Mouse (Mus musculus): ENCODE measurements around the gene Gm4952. TPM values are rescaled to one million over a fixed set of nuclear protein-coding genes. Genes with fewer than 3 reads are reported as not detected.

Gm4952 gene
- polyA plus RNA-seq (2015; fragmentation: Nextera tagmentation; extraction: Ambion mirVana), result 0.09 TPM in 1 of 2 replicates, not detected in the other

DNA sequence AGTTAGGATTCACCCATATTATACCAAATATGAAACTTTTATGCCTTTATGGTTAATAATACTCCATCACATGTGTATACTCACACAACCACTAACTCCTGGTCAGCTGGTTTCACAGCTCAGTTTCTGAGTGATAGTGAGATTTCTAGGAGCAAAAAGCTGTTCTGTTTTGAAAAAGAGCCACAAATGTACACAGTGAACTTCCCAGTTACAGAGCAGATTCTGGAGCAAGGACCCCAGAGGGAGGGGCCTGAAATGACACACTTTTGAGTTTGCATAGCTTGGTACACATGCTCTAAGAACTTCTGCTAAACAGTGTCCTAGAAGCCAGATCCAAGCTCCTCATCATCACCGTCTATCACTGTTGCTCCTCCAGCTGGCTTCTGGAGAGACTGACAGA, at the start of gene Gm4952:
Gene Gm4952, plus strand, starts transcription at position 301 of the 400 bp plus-strand sequence.
- no peak for ATAC-seq
- Histone ChIP-seq H3K36me3 (ENCODE audit: control insufficient read depth, insufficient read depth, low read length) (no peaks in the 10 kb centered on the region), H3K4me1 (ENCODE audit: control insufficient read depth, insufficient read depth, low read length) (peaks cover 13% of the 10 kb centered on the region), H3K9me3 (replicated peaks; ENCODE audit: control insufficient read depth, low read length, poor library complexity, severe bottlenecking) (no peaks in the 10 kb centered on the region), H3K4me3 (ENCODE audit: low read depth, low read length) (no peak within 1 kb of the TSS), H3K27ac (ENCODE audit: low read length) (no peak within 1 kb of the TSS), H3K9ac (ENCODE audit: low read depth, low read length) (no peak within 1 kb of the TSS), H3K27me3 (ENCODE audit: control insufficient read depth, insufficient read depth, low read depth, low read length) (no peaks in the 10 kb centered on the region), H3K4me2 (ENCODE audit: low read length) (no peak within 1 kb of the TSS)
- 84% methylated on average over 1 of the region's 1 CpGs for WGBS

DNA sequence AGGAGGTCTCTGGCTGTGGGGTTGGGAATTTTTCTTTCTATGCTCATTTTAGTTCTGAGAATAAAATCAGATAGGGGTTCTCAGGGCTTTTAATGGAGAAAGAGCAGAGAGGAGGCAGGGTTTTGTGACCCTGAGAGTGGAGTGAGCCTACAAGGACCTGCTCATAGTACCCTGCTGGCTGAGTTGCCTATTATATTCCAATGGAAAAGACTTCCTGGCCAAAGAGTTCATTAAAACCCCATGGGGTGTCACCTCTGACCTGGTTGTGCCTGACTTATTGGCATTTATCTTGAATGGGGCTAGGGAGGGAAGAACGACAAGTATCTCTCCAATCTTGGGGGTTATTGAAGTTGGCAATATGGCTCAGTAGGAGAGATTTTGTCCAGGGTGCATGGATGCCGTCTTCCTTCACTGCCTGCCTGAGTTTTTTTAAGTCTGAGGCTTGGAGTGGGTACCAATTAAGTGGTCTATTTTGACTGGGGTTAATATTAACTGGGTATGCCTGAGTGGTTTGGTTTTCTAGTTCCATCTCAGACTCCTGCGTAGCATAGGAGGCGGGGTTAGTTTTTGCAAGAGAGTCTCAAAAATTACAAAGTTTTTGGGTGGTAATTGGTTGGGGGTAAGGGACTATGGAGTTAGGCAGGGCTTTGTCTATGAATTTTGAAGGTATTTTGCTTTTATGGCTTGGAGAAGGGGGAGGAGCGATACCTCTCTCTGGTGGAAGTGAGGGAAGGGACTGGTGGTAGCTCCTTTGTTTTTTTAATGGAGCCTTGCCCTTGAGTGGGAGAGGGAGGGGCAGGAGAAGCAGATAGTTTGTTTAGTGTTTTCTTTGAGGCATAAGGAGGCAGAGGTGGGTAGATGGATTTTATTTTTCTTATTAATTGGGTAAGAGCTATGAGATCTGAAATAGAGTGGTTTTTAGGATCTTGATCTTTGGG, 49.5 kb upstream of the Gm4952 start:
- 76% methylated on average over 5 of the region's 5 CpGs for WGBS
- no peak for ATAC-seq
- H3K9ac ChIP-seq (ENCODE audit: low read depth, low read length), result no peak overlapping the region

DNA sequence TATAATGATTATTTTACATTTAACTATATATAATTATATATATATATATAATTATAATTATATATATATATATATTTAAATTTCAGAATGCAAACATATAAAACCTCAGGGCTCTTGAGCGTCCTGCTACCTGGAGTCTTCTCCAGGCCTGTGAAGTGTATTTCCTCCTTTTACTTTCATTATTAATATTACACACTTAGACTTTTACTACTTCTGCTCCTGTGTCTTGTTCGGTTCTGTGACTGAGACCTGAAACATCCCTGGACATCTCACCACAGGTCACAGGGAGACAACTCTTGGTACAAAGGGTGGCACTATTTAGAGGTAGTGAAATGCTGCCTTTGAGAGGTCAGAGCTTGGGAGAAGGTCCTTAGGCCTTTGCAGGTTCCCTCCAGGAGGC, 43.5 kb upstream of the Gm4952 start:
- no peak overlapping the region for H3K9ac ChIP-seq (ENCODE audit: low read depth, low read length)
- no peak overlapping the region for H3K27ac ChIP-seq (ENCODE audit: low read length)
- no peak for ATAC-seq
- no peaks in the 10 kb centered on the region for H3K36me3 ChIP-seq (ENCODE audit: control insufficient read depth, insufficient read depth, low read length)
- 93% methylated on average over 2 of the region's 2 CpGs for WGBS
- H3K4me1 ChIP-seq (ENCODE audit: control insufficient read depth, insufficient read depth, low read length), result no peaks in the 10 kb centered on the region
- H3K4me3 ChIP-seq (ENCODE audit: low read depth, low read length), result no peak overlapping the region
- no peaks in the 10 kb centered on the region for H3K27me3 ChIP-seq (ENCODE audit: control insufficient read depth, insufficient read depth, low read depth, low read length)
- no peaks in the 10 kb centered on the region for H3K9me3 ChIP-seq (replicated peaks; ENCODE audit: control insufficient read depth, low read length, poor library complexity, severe bottlenecking)
- no peak overlapping the region for H3K4me2 ChIP-seq (ENCODE audit: low read length)

More for the DNA sequence above, 49.5 kb upstream of the Gm4952 start:
- Histone ChIP-seq H3K27ac (ENCODE audit: low read length) (no peak overlapping the region), H3K4me3 (ENCODE audit: low read depth, low read length) (no peak overlapping the region), H3K4me2 (ENCODE audit: low read length) (no peak overlapping the region), H3K4me1 (ENCODE audit: control insufficient read depth, insufficient read depth, low read length) (no peaks in the 10 kb centered on the region), H3K9me3 (replicated peaks; ENCODE audit: control insufficient read depth, low read length, poor library complexity, severe bottlenecking) (no peaks in the 10 kb centered on the region), H3K36me3 (ENCODE audit: control insufficient read depth, insufficient read depth, low read length) (no peaks in the 10 kb centered on the region), H3K27me3 (ENCODE audit: control insufficient read depth, insufficient read depth, low read depth, low read length) (no peaks in the 10 kb centered on the region)

DNA sequence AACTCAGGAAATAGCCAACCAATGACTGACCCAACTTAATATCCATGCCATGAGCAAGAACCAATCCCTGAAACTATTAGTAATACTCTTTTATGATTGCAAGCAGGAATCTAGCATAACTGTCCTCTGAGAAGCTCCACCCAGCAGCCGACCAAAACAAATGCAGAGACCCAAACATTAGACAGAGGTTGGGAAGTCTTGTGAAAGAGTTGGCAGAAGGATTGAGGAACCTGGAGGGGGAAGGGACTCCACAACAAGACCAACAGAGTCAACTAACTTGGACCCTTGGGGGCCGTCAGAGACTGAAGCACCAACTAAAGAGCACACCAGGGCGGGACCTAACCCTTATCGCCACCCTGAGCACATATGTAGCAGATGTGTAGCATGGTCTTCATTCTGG, 41.6 kb upstream of the Gm4952 start:
- Histone ChIP-seq H3K27me3 (ENCODE audit: control insufficient read depth, insufficient read depth, low read depth, low read length) (no peaks in the 10 kb centered on the region), H3K36me3 (ENCODE audit: control insufficient read depth, insufficient read depth, low read length) (no peaks in the 10 kb centered on the region), H3K4me3 (ENCODE audit: low read depth, low read length) (no peak overlapping the region), H3K9ac (ENCODE audit: low read depth, low read length) (no peak overlapping the region), H3K9me3 (replicated peaks; ENCODE audit: control insufficient read depth, low read length, poor library complexity, severe bottlenecking) (no peaks in the 10 kb centered on the region), H3K4me1 (ENCODE audit: control insufficient read depth, insufficient read depth, low read length) (no peaks in the 10 kb centered on the region), H3K4me2 (ENCODE audit: low read length) (no peak overlapping the region), H3K27ac (ENCODE audit: low read length) (no peak overlapping the region)
- WGBS, result 94% methylated on average over 4 of the region's 4 CpGs
- no peak for ATAC-seq

DNA sequence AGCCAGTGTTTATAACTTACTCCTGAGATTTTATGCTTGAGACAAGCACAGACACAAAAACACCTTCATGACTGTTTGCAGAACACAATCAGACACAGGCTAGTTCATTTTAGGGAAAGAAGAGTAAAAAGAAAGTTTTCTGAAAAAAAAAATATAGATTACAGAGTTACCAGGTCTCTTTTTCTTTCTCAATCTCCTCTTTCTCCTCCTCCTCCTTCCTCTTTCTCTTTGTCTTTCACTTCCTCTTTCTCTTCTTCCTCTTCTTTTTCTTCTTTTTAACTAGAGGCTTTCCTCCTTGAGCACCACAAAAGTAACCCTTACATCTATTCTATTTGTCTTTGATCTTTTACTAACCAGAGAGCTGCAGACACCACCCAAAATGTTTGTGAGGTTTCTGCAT, 35.6 kb upstream of the Gm4952 start:
- H3K4me3 ChIP-seq (ENCODE audit: low read depth, low read length), result no peak overlapping the region
- no peak for ATAC-seq
- no peaks in the 10 kb centered on the region for H3K36me3 ChIP-seq (ENCODE audit: control insufficient read depth, insufficient read depth, low read length)
- no peak overlapping the region for H3K9ac ChIP-seq (ENCODE audit: low read depth, low read length)
- no peaks in the 10 kb centered on the region for H3K4me1 ChIP-seq (ENCODE audit: control insufficient read depth, insufficient read depth, low read length)
- H3K27ac ChIP-seq (ENCODE audit: low read length), result no peak overlapping the region
- no peaks in the 10 kb centered on the region for H3K27me3 ChIP-seq (ENCODE audit: control insufficient read depth, insufficient read depth, low read depth, low read length)
- no peak overlapping the region for H3K4me2 ChIP-seq (ENCODE audit: low read length)
- H3K9me3 ChIP-seq (replicated peaks; ENCODE audit: control insufficient read depth, low read length, poor library complexity, severe bottlenecking), result no peaks in the 10 kb centered on the region

DNA sequence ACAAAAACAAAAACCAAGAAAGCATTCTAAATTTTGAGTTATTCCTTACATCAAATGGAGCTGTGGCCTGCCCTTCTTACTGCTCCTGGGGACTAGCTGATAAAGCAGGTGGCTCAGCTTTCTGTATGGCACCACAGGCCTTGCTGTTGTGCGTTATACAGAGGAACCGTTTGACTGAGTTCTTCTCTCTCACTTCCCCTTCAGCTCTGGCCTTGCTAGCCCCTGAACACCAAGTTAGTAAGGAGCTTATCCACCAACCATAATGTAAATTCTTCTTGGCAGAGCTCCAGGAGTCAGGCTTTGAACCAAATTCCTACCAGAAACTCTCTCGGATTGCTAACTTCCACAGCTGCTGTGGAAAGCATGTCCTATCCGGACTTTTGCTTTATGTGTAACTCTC, 32.8 kb upstream of the Gm4952 start:
- no peak overlapping the region for H3K27ac ChIP-seq (ENCODE audit: low read length)
- no peaks in the 10 kb centered on the region for H3K9me3 ChIP-seq (replicated peaks; ENCODE audit: control insufficient read depth, low read length, poor library complexity, severe bottlenecking)
- no peak overlapping the region for H3K4me2 ChIP-seq (ENCODE audit: low read length)
- no peaks in the 10 kb centered on the region for H3K36me3 ChIP-seq (ENCODE audit: control insufficient read depth, insufficient read depth, low read length)
- WGBS, result 61% methylated on average over 4 of the region's 4 CpGs
- H3K4me1 ChIP-seq (ENCODE audit: control insufficient read depth, insufficient read depth, low read length), result no peaks in the 10 kb centered on the region
- no peaks in the 10 kb centered on the region for H3K27me3 ChIP-seq (ENCODE audit: control insufficient read depth, insufficient read depth, low read depth, low read length)
- H3K9ac ChIP-seq (ENCODE audit: low read depth, low read length), result no peak overlapping the region
- H3K4me3 ChIP-seq (ENCODE audit: low read depth, low read length), result no peak overlapping the region
- ATAC-seq, result no peak

DNA sequence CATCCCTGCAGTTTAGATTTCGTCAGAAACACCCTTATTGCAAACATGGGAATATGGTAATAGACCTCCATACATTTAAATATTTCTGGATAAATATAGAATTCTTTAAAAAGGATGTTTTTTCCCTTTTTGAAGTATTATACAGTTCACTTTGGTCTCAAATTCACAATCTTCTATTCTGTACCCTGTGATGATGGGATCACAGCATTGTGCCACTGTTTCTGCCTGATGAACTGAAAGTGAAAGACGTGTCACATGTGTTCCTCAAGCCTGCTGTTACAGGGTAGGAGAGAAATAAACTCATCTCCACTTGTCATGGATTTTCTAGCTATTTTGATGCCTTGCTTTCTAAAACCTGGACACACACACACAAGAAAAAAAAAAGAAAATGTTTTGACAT, 28.9 kb upstream of the Gm4952 start:
- H3K4me2 ChIP-seq (ENCODE audit: low read length), result no peak overlapping the region
- H3K4me1 ChIP-seq (ENCODE audit: control insufficient read depth, insufficient read depth, low read length), result peaks cover 6% of the 10 kb centered on the region
- no peak for ATAC-seq
- H3K36me3 ChIP-seq (ENCODE audit: control insufficient read depth, insufficient read depth, low read length), result no peaks in the 10 kb centered on the region
- no peak overlapping the region for H3K27ac ChIP-seq (ENCODE audit: low read length)
- no peak overlapping the region for H3K9ac ChIP-seq (ENCODE audit: low read depth, low read length)
- H3K9me3 ChIP-seq (replicated peaks; ENCODE audit: control insufficient read depth, low read length, poor library complexity, severe bottlenecking), result no peaks in the 10 kb centered on the region
- no peak overlapping the region for H3K4me3 ChIP-seq (ENCODE audit: low read depth, low read length)
- H3K27me3 ChIP-seq (ENCODE audit: control insufficient read depth, insufficient read depth, low read depth, low read length), result no peaks in the 10 kb centered on the region
- WGBS, result 75% methylated on average over 2 of the region's 2 CpGs

DNA sequence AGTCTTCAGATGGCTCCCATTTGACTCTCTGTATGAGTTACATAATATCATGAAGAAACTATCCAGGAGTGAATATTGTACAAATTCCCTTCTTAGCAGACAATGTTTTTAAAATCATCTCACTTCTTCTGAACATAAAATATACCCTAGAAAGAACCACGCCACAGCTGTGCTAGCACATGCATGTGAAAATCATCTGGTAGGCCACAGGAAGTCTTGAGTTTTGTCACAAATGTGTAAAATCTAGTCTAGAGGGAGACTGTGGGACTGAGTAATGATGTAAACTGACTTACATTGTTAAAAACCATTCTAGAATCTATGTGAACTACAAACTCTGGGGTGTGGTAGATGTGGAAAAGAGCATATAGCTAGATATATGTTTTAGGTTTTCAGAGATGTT, 28.1 kb upstream of the Gm4952 start:
- Histone ChIP-seq H3K9ac (ENCODE audit: low read depth, low read length) (no peak overlapping the region), H3K9me3 (replicated peaks; ENCODE audit: control insufficient read depth, low read length, poor library complexity, severe bottlenecking) (no peaks in the 10 kb centered on the region), H3K4me1 (ENCODE audit: control insufficient read depth, insufficient read depth, low read length) (peaks cover 6% of the 10 kb centered on the region), H3K27ac (ENCODE audit: low read length) (no peak overlapping the region), H3K4me2 (ENCODE audit: low read length) (no peak overlapping the region), H3K36me3 (ENCODE audit: control insufficient read depth, insufficient read depth, low read length) (no peaks in the 10 kb centered on the region), H3K4me3 (ENCODE audit: low read depth, low read length) (no peak overlapping the region), H3K27me3 (ENCODE audit: control insufficient read depth, insufficient read depth, low read depth, low read length) (no peaks in the 10 kb centered on the region)
- ATAC-seq, result no peak
- WGBS, result 100% methylated on average over 1 of the region's 1 CpGs

DNA sequence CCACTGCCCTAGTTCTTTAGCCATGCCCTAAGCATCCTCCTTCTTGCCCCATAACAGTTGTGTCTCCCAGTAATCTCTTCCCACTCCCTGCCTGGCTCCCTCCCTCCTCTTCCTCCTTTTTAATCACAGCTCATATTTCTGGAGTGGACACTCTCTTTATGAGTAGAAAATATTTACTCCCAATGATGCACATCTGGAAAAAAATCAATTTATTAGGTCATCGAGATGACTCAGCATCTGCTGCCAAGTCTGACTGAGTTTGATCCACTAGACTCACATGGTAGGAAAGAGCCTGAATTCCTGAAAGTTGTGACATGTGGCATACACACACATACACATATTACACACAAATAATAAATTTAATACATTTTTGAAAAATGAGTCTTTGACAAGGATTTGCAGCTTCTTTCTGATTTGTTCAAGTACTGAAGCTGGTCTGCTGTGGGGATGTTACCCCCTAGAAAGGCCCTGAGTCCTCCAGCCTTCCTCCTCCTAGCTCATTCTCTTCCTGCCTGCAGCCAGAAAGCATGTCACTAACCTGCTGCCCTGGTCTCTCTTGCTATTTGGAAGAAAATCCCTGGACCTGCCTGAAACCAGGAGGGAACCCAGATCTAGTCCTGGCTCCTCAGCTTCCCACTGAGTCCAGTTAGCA, 27.0 kb upstream of the Gm4952 start:
- H3K4me2 ChIP-seq (ENCODE audit: low read length), result peak overlapping the region; percentile 76
- no peaks in the 10 kb centered on the region for H3K27me3 ChIP-seq (ENCODE audit: control insufficient read depth, insufficient read depth, low read depth, low read length)
- no peaks in the 10 kb centered on the region for H3K36me3 ChIP-seq (ENCODE audit: control insufficient read depth, insufficient read depth, low read length)
- no peaks in the 10 kb centered on the region for H3K9me3 ChIP-seq (replicated peaks; ENCODE audit: control insufficient read depth, low read length, poor library complexity, severe bottlenecking)
- H3K4me1 ChIP-seq (ENCODE audit: control insufficient read depth, insufficient read depth, low read length), result peaks cover 6% of the 10 kb centered on the region
- peak overlapping the region; percentile 80 for H3K27ac ChIP-seq (ENCODE audit: low read length)
- peak; percentile 80 for ATAC-seq
- WGBS, result 83% methylated on average over 1 of the region's 1 CpGs
- H3K9ac ChIP-seq (ENCODE audit: low read depth, low read length), result peak overlapping the region; percentile 63
- H3K4me3 ChIP-seq (ENCODE audit: low read depth, low read length), result peak overlapping the region; percentile 48
